Mouse (Mus musculus): Measurements from ENCODE around the gene Rbms1.

- TF ChIP-seq CTCF (IDR thresholded peaks at IDR 0.05; ENCODE audit: insufficient read depth, low read length): no peak
- TF ChIP-seq POLR2A (IDR thresholded peaks at IDR 0.05; ENCODE audit: borderline replicate concordance, extremely low read depth, low read depth, low read length): no peak
Measured at GRCm38 (mm10) chr2:60901013-60901412, 62.0 kb downstream of the Rbms1 start.
